8 mouse cellular contexts compared by ENCODE assay signal in genomic region chr4:102255295-102255670, GRCm38 (mm10).
A peak's percentile ranks its signal among the peaks of the same experiment; 100 is the strongest.
DNase-seq lines count a peak whose midpoint lies in the region; ATAC-seq and TF ChIP-seq lines count a peak whose summit lies in the region.

No protein-coding gene starts in this region.

- DNase-seq in layer of hippocampus, adult 2 months (ENCODE audit: low spot score in 2 of 2): no peak
- no peak for DNase-seq in layer of hippocampus, adult 18-20 months (ENCODE audit: low spot score in 2 of 2)
- DNase-seq in forebrain, embryonic 11.5 days (ENCODE audit: low spot score): peak; percentile 53
- DNase-seq in spleen, postnatal 10 days (ENCODE audit: low spot score in 2 of 2): no peak
- DNase-seq in layer of hippocampus, adult 8-10 months (ENCODE audit: low spot score in 2 of 2): no peak

- H3K36me3 ChIP-seq in forebrain, embryonic 11.5 days (ENCODE audit: control insufficient read depth, insufficient read depth, low read length): no peaks in the 10 kb centered on the region
- no peaks in the 10 kb centered on the region for H3K36me3 ChIP-seq in limb, embryonic 12.5 days

- no peak for TF ChIP-seq POLR2A in olfactory bulb, adult 2 months (IDR thresholded peaks at IDR 0.05; ENCODE audit: insufficient read depth, low read depth, low read length)

- no peaks in the 10 kb centered on the region for H3K9me3 ChIP-seq in forebrain, embryonic 11.5 days (ENCODE audit: control insufficient read depth, low read length)
- no peaks in the 10 kb centered on the region for H3K9me3 ChIP-seq in limb, embryonic 12.5 days

- WGBS in forebrain, embryonic 11.5 days: 41% methylated on average over 9 of the region's 9 CpGs
- 71% methylated on average over 9 of the region's 9 CpGs for WGBS in limb, embryonic 12.5 days
- WGBS in olfactory bulb, adult 2 months: 9% methylated on average over 9 of the region's 9 CpGs

- H3K9ac ChIP-seq in forebrain, embryonic 11.5 days (ENCODE audit: low read length): peak overlapping the region; percentile 41
- no peak overlapping the region for H3K9ac ChIP-seq in limb, embryonic 12.5 days (replicated peaks)

- TF ChIP-seq CTCF in layer of hippocampus, adult 2 months (conservative IDR thresholded peaks at IDR 0.05): no peak
- TF ChIP-seq CTCF in olfactory bulb, adult 2 months (IDR thresholded peaks at IDR 0.05; ENCODE audit: insufficient read depth, low read depth, low read length): no peak

- no peaks in the 10 kb centered on the region for H3K27me3 ChIP-seq in forebrain, embryonic 11.5 days (ENCODE audit: control insufficient read depth, insufficient read depth, low read length)
- no peaks in the 10 kb centered on the region for H3K27me3 ChIP-seq in limb, embryonic 12.5 days

- H3K4me3 ChIP-seq in layer of hippocampus, adult 2 months: peak overlapping the region; percentile 61
- H3K4me3 ChIP-seq in forebrain, embryonic 11.5 days (ENCODE audit: low read depth, low read length): peak overlapping the region; percentile 24
- H3K4me3 ChIP-seq in limb, embryonic 12.5 days (replicated peaks): peak overlapping the region; percentile 18; the same call in 1 of the 2 replicates
- peak overlapping the region; percentile 43 for H3K4me3 ChIP-seq in olfactory bulb, adult 2 months (ENCODE audit: insufficient read depth, low read depth, low read length)

- peak overlapping the region; percentile 88 for H3K27ac ChIP-seq in layer of hippocampus, adult 2 months
- H3K27ac ChIP-seq in forebrain, embryonic 11.5 days (ENCODE audit: low read depth, low read length): no peak overlapping the region; the same call in 1 of the 2 replicates
- H3K27ac ChIP-seq in limb, embryonic 12.5 days: no peak overlapping the region
- no peak overlapping the region for H3K27ac ChIP-seq in olfactory bulb, adult 2 months (ENCODE audit: insufficient read depth, low read depth, low read length)

- 0 out of 2 replicates have a peak, but pooled peaks have one; percentile 13 for ATAC-seq in forebrain, embryonic 11.5 days (replicated peaks; ENCODE audit: low FRiP score)
- no peak for ATAC-seq in limb, embryonic 12.5 days (ENCODE audit: insufficient number of reproducible peaks, insufficient read depth, low FRiP score, low TSS enrichment, low read depth)
- ATAC-seq in frontal cortex, adult (ENCODE audit: low TSS enrichment): no peak; the same call in 1 of the 2 replicates

- H3K4me2 ChIP-seq in forebrain, embryonic 11.5 days (ENCODE audit: low read depth, low read length, severe bottlenecking): peak overlapping the region; percentile 55
- peak overlapping the region; percentile 46 for H3K4me2 ChIP-seq in limb, embryonic 12.5 days

- 0 out of 2 replicates have a peak, but pooled peaks cover 3% of the 10 kb centered on the region for H3K4me1 ChIP-seq in forebrain, embryonic 11.5 days (replicated peaks; ENCODE audit: control insufficient read depth, insufficient read depth, low read length)
- H3K4me1 ChIP-seq in limb, embryonic 12.5 days (replicated peaks): peaks cover 8% of the 10 kb centered on the region
- H3K4me1 ChIP-seq in olfactory bulb, adult 2 months (ENCODE audit: control insufficient read depth, insufficient read depth, low read length): no peaks in the 10 kb centered on the region
